Mouse (Mus musculus) hindbrain, embryonic 14.5 days (tissue): ENCODE results near the gene Gldn. TPM values are rescaled to one million over a fixed set of nuclear protein-coding genes. Genes with fewer than 3 reads are reported as not detected.

Source experiments
- ATAC-seq: fragments of 200-750 bp; cut with Nextera tagmentation; 2 replicates; pipeline ENCODE4 v1.8.0; 2017; ENCODE audit warnings: moderate number of reproducible peaks, mild to moderate bottlenecking, moderate TSS enrichment, moderate library complexity; ENCODE audit not compliant: low FRiP score
- DNase-seq: peaks from one replicate; pipeline ENCODE4 v3.0.0-alpha.2; 2015; ENCODE audit warnings: low spot score
- H3K27ac ChIP-seq: fragments of 300-500 bp; sonication (generic); 2 replicates; pipeline ENCODE4 v1.5.1; 2014; ENCODE audit warnings: mild to moderate bottlenecking, moderate library complexity
- H3K27me3 ChIP-seq: fragments of 300-500 bp; sonication (generic); 2 replicates; pipeline ENCODE4 v1.6.1; 2014; ENCODE audit warnings: mild to moderate bottlenecking, low read length, mixed read lengths; ENCODE audit not compliant: control insufficient read depth, insufficient read depth
- H3K36me3 ChIP-seq: fragments of 300-500 bp; sonication (generic); replicated peaks from 2 replicates; pipeline ENCODE4 v1.6.1; 2014; ENCODE audit not compliant: control insufficient read depth, insufficient read depth
- H3K4me1 ChIP-seq: fragments of 300-500 bp; sonication (generic); replicated peaks from 2 replicates; pipeline ENCODE4 v1.6.1; 2014; ENCODE audit warnings: antibody characterized with exemption, low read length, mixed read lengths; ENCODE audit not compliant: control insufficient read depth, insufficient read depth
- H3K4me2 ChIP-seq: fragments of 300-500 bp; sonication (generic); replicated peaks from 2 replicates; pipeline ENCODE4 v1.6.1; 2014; ENCODE audit warnings: mild to moderate bottlenecking, moderate library complexity
- H3K4me3 ChIP-seq: fragments of 300-500 bp; sonication (generic); replicated peaks from 2 replicates; pipeline ENCODE4 v1.5.1; 2014; ENCODE audit warnings: mild to moderate bottlenecking, low read length
- H3K9ac ChIP-seq: fragments of 300-500 bp; sonication (generic); 2 replicates; pipeline ENCODE4 v1.6.1; 2014
- H3K9me3 ChIP-seq: fragments of 300-500 bp; sonication (generic); 2 replicates; pipeline ENCODE4 v1.6.1; 2016; ENCODE audit warnings: low read length; ENCODE audit not compliant: control insufficient read depth
- WGBS: fragments of 180-500 bp; shearing (Covaris S2); extraction: QIAGEN DNeasy Blood & Tissue Kit; methylation state at CpG from one replicate; pipeline ENCODE4 v1.1.7; 2014; 5-methylcytosine and 5-hydroxymethylcytosine counted together
- polyA plus RNA-seq: library from polyadenylated mRNA; unstranded; fragments of >200 nt; fragmentation: Nextera tagmentation; extraction: Ambion mirVana; gene quantifications from 2 replicates; pipeline ENCODE4 v1.2.1, GENCODE M21; 2014

Gldn gene
- polyA plus RNA-seq, 1 experiment from 2014 or later = 0.16 TPM

DNA sequence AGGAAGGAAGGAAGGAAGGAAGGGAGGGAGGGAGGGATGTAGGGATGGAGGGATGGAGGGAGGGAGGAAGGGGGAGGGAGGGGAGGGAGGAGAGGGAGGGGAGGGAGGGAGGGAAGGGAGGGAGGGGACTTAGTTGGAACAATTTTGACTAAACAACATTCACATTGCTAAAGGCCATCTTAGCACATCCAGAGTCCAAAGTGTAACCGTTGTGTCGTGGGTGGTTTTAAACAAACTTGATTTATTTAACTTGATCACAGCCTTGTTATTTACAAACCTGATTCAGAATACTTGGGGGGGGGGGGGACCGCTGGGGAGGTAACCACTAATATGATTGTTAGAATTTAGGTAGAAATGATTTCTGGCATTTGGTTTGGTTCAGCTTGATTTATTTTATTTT is 13.1 kb downstream of the Gldn start:
- H3K36me3 ChIP-seq = no peaks in the 10 kb centered on the region
- ATAC-seq = no peak
- no peaks in the 10 kb centered on the region for H3K27me3 ChIP-seq
- WGBS = 80% methylated on average over 3 of the region's 3 CpGs
- no peak overlapping the region for H3K4me2 ChIP-seq
- no peak for DNase-seq
- no peak overlapping the region for H3K27ac ChIP-seq
- H3K4me1 ChIP-seq = no peaks in the 10 kb centered on the region
- H3K4me3 ChIP-seq = no peak overlapping the region
- no peak overlapping the region for H3K9ac ChIP-seq
- H3K9me3 ChIP-seq = no peaks in the 10 kb centered on the region

GRCm38 (mm10) chr9:54299792-54300191 is 13.5 kb downstream of the Gldn start:
- H3K36me3 ChIP-seq = no peaks in the 10 kb centered on the region
- H3K9ac ChIP-seq = no peak overlapping the region
- no peaks in the 10 kb centered on the region for H3K27me3 ChIP-seq
- H3K9me3 ChIP-seq = no peaks in the 10 kb centered on the region
- no peak overlapping the region for H3K4me3 ChIP-seq
- no peaks in the 10 kb centered on the region for H3K4me1 ChIP-seq
- no peak overlapping the region for H3K4me2 ChIP-seq
- H3K27ac ChIP-seq = no peak overlapping the region
- DNase-seq = no peak
- ATAC-seq = no peak

- H3K36me3 ChIP-seq = no peaks in the 10 kb centered on the region
- H3K9ac ChIP-seq = no peak overlapping the region
- H3K27ac ChIP-seq = no peak overlapping the region
- H3K4me2 ChIP-seq = no peak overlapping the region
- ATAC-seq = no peak
- H3K27me3 ChIP-seq = no peaks in the 10 kb centered on the region
- H3K4me1 ChIP-seq = no peaks in the 10 kb centered on the region
- no peak overlapping the region for H3K4me3 ChIP-seq
- DNase-seq = no peak
- no peaks in the 10 kb centered on the region for H3K9me3 ChIP-seq
- WGBS = 82% methylated on average over 4 of the region's 4 CpGs
Observed at GRCm38 (mm10) chr9:54301255-54301654, 15.0 kb downstream of the Gldn start.

- no peaks in the 10 kb centered on the region for H3K9me3 ChIP-seq
- H3K27me3 ChIP-seq = no peaks in the 10 kb centered on the region
- WGBS = 67% methylated on average over 1 of the region's 1 CpGs
- H3K4me2 ChIP-seq = no peak overlapping the region
- ATAC-seq (no peak), DNase-seq (no peak)
- H3K9ac ChIP-seq = no peak overlapping the region
- no peaks in the 10 kb centered on the region for H3K36me3 ChIP-seq
- H3K27ac ChIP-seq = no peak overlapping the region
- H3K4me1 ChIP-seq = no peaks in the 10 kb centered on the region
- no peak overlapping the region for H3K4me3 ChIP-seq
Observed at GRCm38 (mm10) chr9:54308209-54308608, 21.9 kb downstream of the Gldn start.

DNA sequence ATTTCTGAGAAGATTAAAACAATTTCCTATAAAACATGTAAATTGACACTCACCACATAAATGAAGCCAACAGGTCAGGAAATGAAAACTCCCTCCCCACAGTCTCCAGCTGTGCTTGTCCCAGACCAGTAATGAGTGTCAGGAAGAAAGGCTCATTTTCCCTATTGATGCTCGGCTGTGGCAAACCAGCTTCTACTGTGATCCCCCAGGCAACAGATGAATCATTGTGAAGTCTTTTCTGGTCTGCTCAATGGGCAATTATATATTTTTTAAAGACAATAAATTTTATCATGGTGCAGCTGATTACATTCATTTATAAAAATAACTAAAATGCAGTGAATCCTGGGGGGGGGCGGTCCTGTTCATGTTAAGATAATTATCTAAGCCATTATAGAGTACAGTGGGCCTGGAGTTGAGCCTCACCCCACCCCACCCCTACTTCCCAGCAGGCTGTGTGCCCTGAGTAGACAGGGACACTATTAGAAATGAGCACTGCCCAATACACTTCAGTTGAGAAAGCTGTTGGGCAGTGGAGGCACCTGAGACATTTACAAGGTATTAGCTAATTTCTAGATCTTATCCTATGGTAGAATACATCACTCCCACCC is 22.6 kb downstream of the Gldn start:
- no peak for DNase-seq
- Histone ChIP-seq H3K36me3 (no peaks in the 10 kb centered on the region), H3K4me2 (no peak overlapping the region), H3K27ac (no peak overlapping the region), H3K27me3 (no peaks in the 10 kb centered on the region), H3K9ac (no peak overlapping the region), H3K4me1 (no peaks in the 10 kb centered on the region), H3K9me3 (no peaks in the 10 kb centered on the region), H3K4me3 (no peak overlapping the region)
- 42% methylated on average over 2 of the region's 2 CpGs for WGBS
- ATAC-seq = no peak

DNA sequence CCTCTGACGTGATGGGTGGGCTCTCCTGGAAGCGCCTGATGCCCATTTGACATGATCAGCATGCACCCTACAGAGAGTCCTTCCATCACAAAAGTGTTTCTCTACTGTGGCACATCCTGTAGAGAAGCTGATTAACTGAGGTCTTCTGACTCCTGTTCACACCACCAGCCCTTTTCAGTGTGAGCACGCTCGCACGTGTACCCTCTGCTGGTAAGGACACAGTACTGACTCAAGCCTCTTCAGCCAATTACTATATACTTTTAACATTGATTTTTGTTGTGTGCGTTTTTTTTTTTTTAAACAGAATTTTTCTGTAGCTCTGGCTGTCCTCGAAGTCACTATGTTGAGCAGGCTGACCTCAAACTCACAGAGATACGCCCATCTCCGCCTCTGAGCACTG is 30.1 kb downstream of the Gldn start:
- no peak overlapping the region for H3K27ac ChIP-seq
- H3K4me3 ChIP-seq = no peak overlapping the region
- H3K4me2 ChIP-seq = no peak overlapping the region
- H3K27me3 ChIP-seq = no peaks in the 10 kb centered on the region
- no peak for DNase-seq
- no peaks in the 10 kb centered on the region for H3K36me3 ChIP-seq
- 77% methylated on average over 9 of the region's 9 CpGs for WGBS
- ATAC-seq = no peak
- no peaks in the 10 kb centered on the region for H3K9me3 ChIP-seq
- H3K9ac ChIP-seq = no peak overlapping the region
- no peaks in the 10 kb centered on the region for H3K4me1 ChIP-seq

DNA sequence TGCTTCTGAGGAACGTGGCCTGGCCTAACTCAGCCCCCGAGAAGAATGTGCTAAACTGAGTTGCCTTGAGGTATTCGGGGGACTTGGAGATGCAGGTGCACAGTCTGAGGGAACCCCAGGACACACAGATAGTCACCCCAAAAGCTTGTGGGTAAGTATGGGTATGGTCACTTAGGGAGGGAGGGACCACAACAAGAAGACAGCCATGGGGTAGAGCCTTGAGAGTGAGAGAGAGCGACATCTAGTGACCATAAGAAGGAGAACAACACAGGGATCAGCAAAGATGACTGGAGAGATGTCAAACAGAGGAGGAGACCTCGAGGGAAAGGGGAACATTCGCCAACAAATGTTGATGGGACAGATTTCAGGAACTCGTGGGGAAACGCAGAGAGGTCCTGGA is 37.2 kb downstream of the Gldn start:
- no peaks in the 10 kb centered on the region for H3K27me3 ChIP-seq
- H3K9ac ChIP-seq = no peak overlapping the region
- no peaks in the 10 kb centered on the region for H3K4me1 ChIP-seq
- H3K9me3 ChIP-seq = no peaks in the 10 kb centered on the region
- no peaks in the 10 kb centered on the region for H3K36me3 ChIP-seq
- WGBS = 46% methylated on average over 8 of the region's 8 CpGs
- ATAC-seq = no peak
- no peak overlapping the region for H3K4me2 ChIP-seq
- no peak overlapping the region for H3K4me3 ChIP-seq
- DNase-seq = peak; percentile 52
- no peak overlapping the region for H3K27ac ChIP-seq

DNA sequence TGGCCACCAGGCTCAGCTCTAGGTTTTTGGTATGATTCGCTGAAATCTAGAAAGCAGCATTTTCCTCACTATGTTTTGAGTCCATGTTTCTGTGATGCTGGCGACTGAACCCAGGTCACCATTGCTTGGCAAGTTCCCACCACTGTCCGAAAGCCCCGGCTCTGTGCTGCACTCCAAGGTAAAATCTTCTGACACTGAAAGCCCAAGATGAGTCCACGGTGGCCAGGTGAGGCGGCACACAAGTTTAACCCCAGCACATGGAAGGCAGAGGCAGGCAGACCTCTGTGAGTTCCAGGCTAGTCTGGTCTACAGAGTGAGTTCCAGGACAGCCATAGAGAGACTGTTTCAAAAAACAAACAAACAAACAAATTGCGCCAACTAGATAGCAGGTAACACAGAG is 42.9 kb downstream of the Gldn start:
- WGBS = 96% methylated on average over 7 of the region's 7 CpGs
- no peaks in the 10 kb centered on the region for H3K9me3 ChIP-seq
- no peaks in the 10 kb centered on the region for H3K4me1 ChIP-seq
- no peaks in the 10 kb centered on the region for H3K27me3 ChIP-seq
- no peaks in the 10 kb centered on the region for H3K36me3 ChIP-seq
- H3K9ac ChIP-seq = no peak overlapping the region
- no peak overlapping the region for H3K4me2 ChIP-seq
- DNase-seq (no peak), ATAC-seq (no peak)
- H3K27ac ChIP-seq = no peak overlapping the region
- no peak overlapping the region for H3K4me3 ChIP-seq

GRCm38 (mm10) chr9:54335582-54335981 is 49.3 kb downstream of the Gldn start:
- 38% methylated on average over 12 of the region's 12 CpGs for WGBS
- Histone ChIP-seq H3K27me3 (no peaks in the 10 kb centered on the region), H3K4me3 (no peak overlapping the region), H3K27ac (no peak overlapping the region), H3K4me1 (no peaks in the 10 kb centered on the region), H3K36me3 (no peaks in the 10 kb centered on the region), H3K9ac (no peak overlapping the region), H3K4me2 (no peak overlapping the region), H3K9me3 (no peaks in the 10 kb centered on the region)
- DNase-seq (no peak), ATAC-seq (no peak)

DNA sequence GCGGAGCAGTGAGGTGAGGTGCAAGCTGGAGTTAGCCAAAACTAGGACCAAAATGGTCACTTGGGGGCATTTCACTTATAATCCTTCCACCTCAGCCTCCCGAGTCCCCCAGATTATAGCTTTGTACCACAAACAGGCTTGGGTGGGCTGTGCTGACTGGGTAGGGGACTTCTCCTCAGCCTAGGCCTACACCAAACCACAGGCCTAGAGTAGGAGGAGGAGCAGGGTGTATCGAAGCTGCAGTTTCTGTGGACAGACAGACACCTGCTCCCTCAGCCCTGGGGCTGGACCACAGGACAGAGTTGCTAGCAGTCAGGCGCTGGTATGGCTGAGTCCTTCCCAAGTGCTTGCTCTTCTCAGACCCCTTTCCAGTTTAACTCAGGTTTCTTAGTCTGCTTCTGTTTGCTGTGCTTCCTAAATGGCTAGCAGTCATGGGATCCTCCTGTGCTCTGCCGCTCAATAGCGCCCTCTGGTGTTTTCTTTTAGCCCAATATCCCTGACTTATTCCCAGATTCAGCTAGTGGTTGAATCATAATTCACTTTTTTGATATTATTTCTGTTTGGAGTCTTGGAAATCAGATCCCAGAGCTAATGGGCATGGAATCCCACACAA is 50.4 kb downstream of the Gldn start:
- 42% methylated on average over 6 of the region's 6 CpGs for WGBS
- Histone ChIP-seq H3K4me2 (no peak overlapping the region), H3K27me3 (no peaks in the 10 kb centered on the region), H3K4me3 (no peak overlapping the region), H3K9me3 (no peaks in the 10 kb centered on the region), H3K9ac (no peak overlapping the region), H3K36me3 (no peaks in the 10 kb centered on the region), H3K4me1 (no peaks in the 10 kb centered on the region), H3K27ac (no peak overlapping the region)
- peak; percentile 46; the same call in 1 of the 2 replicates for ATAC-seq
- peak; percentile 91 for DNase-seq
